Mouse (Mus musculus) liver, embryonic 14.5 days (tissue): ENCODE data around the gene Parg.

Experiments
- CTCF ChIP-seq: IDR thresholded peaks from 2 replicates; pipeline ENCODE4 v1.5.1; 2016; ENCODE audit warnings: antibody characterized with exemption, low read depth, control low read depth
- EP300 ChIP-seq: IDR thresholded peaks from 2 replicates; pipeline ENCODE4 v1.6.1; 2016; ENCODE audit warnings: antibody characterized with exemption, low read depth

GRCm38 (mm10) chr14:32152243-32152965 lies 49.3 kb upstream of the Parg start:
- no peak for TF ChIP-seq EP300
- TF ChIP-seq CTCF: no peak
